ENCODE assay signal across 20 mouse cellular contexts in genomic region chr9:86096246-86096645, GRCm38 (mm10).
"Had no signal": no experiment of that assay in that cellular context is flagged by ENCODE, and none has a peak within 500 bp of the region (broad histone marks: within the 10 kb centered on the region; RNA-seq: fewer than 3 reads in every experiment).

No protein-coding gene starts in this region.

- ATAC-seq: inflammation-experienced regulatory T-cells, adult 6 months; intestine, embryonic 16.5 days; liver, embryonic 12.5 days; midbrain, embryonic 13.5 days; midbrain, embryonic 16.5 days had no signal

- H3K27me3 ChIP-seq: liver, embryonic 12.5 days; liver, embryonic 15.5 days; lung, embryonic 15.5 days; megakaryocyte, embryonic 14.5 days; midbrain, embryonic 13.5 days; neural tube, embryonic 13.5 days had no signal

- DNase-seq: layer of hippocampus, postnatal 36 days; lung, adult 18-20 months; lung, postnatal 10 days; lung, postnatal 36 days; retina, postnatal 1 day; right cerebral cortex, postnatal 25 days; thymus, adult 18-20 months; thymus, postnatal 36 days had no signal

- H3K27ac ChIP-seq: left cerebral cortex, adult 2 months; liver, embryonic 12.5 days; liver, embryonic 15.5 days; lung, embryonic 15.5 days; midbrain, embryonic 10.5 days; midbrain, embryonic 13.5 days; neural tube, embryonic 13.5 days had no signal

- H3K36me3 ChIP-seq: liver, embryonic 12.5 days; liver, embryonic 15.5 days; lung, embryonic 15.5 days; midbrain, embryonic 10.5 days; midbrain, embryonic 13.5 days; neural tube, embryonic 13.5 days had no signal

- H3K4me3 ChIP-seq: left cerebral cortex, adult 2 months; liver, embryonic 12.5 days; liver, embryonic 15.5 days; lung, embryonic 15.5 days; megakaryocyte, embryonic 14.5 days; midbrain, embryonic 10.5 days; midbrain, embryonic 13.5 days; myocyte; neural tube, embryonic 13.5 days had no signal

- H3K4me2 ChIP-seq: liver, embryonic 12.5 days; liver, embryonic 15.5 days; lung, embryonic 15.5 days; midbrain, embryonic 13.5 days; neural tube, embryonic 13.5 days had no signal

- H3K4me1 ChIP-seq: liver, embryonic 12.5 days; liver, embryonic 15.5 days; lung, embryonic 15.5 days; megakaryocyte, embryonic 14.5 days; midbrain, embryonic 10.5 days; midbrain, embryonic 13.5 days; neural tube, embryonic 13.5 days had no signal

- H3K9ac ChIP-seq: liver, embryonic 12.5 days; liver, embryonic 15.5 days; lung, embryonic 15.5 days; midbrain, embryonic 13.5 days; neural tube, embryonic 13.5 days had no signal

- H3K9me3 ChIP-seq: liver, embryonic 12.5 days; liver, embryonic 15.5 days; lung, embryonic 15.5 days; midbrain, embryonic 10.5 days; midbrain, embryonic 13.5 days; neural tube, embryonic 13.5 days had no signal
